Mouse (Mus musculus) limb, embryonic 11.5 days (tissue): ENCODE data around the gene Fscn1. TPM values are rescaled to one million over a fixed set of nuclear protein-coding genes. Genes with fewer than 3 reads are reported as not detected.

Experiments used
- ATAC-seq: fragments of 200-750 bp; cut with Nextera tagmentation; 2 replicates; pipeline ENCODE4 v1.8.0; 2017; ENCODE audit warnings: low read depth; ENCODE audit not compliant: insufficient number of reproducible peaks, low FRiP score, low TSS enrichment
- DNase-seq: peaks from one replicate; pipeline ENCODE4 v3.0.0-alpha.2; 2015; ENCODE audit warnings: low spot score
- H3K27ac ChIP-seq: fragments of 300-500 bp; sonication (generic); replicated peaks from 2 replicates; pipeline ENCODE4 v1.5.1; 2014; ENCODE audit warnings: low read depth, mild to moderate bottlenecking, low read length
- H3K27me3 ChIP-seq: fragments of 300-500 bp; sonication (generic); 2 replicates; pipeline ENCODE4 v1.6.1; 2014; ENCODE audit warnings: mild to moderate bottlenecking, low read length, mixed read lengths; ENCODE audit not compliant: control insufficient read depth, insufficient read depth
- H3K36me3 ChIP-seq: fragments of 300-500 bp; sonication (generic); 2 replicates; pipeline ENCODE4 v1.6.1; 2014; ENCODE audit warnings: mild to moderate bottlenecking, low read length, moderate library complexity, mixed read lengths; ENCODE audit not compliant: control insufficient read depth, insufficient read depth
- H3K4me1 ChIP-seq: fragments of 300-500 bp; sonication (generic); 2 replicates; pipeline ENCODE4 v1.6.1; 2014; ENCODE audit warnings: low read length, mixed read lengths; ENCODE audit not compliant: control insufficient read depth, insufficient read depth
- H3K4me2 ChIP-seq: fragments of 300-500 bp; sonication (generic); 2 replicates; pipeline ENCODE4 v1.6.1; 2014; ENCODE audit warnings: low read depth, mild to moderate bottlenecking, moderate library complexity; ENCODE audit not compliant: severe bottlenecking
- H3K4me3 ChIP-seq: fragments of 300-500 bp; sonication (generic); 2 replicates; pipeline ENCODE4 v1.5.1; 2014; ENCODE audit warnings: low read depth, low read length
- H3K9ac ChIP-seq: fragments of 300-500 bp; sonication (generic); 2 replicates; pipeline ENCODE4 v1.6.1; 2014; ENCODE audit warnings: mild to moderate bottlenecking, low read length
- H3K9me3 ChIP-seq: fragments of 300-500 bp; sonication (generic); 2 replicates; pipeline ENCODE4 v1.6.1; 2016; ENCODE audit warnings: low read length; ENCODE audit not compliant: control insufficient read depth
- WGBS: fragments of 180-500 bp; shearing (Covaris S2); extraction: QIAGEN DNeasy Blood & Tissue Kit; methylation state at CpG from one replicate; pipeline ENCODE4 v1.1.7; 2014; 5-methylcytosine and 5-hydroxymethylcytosine counted together
- polyA plus RNA-seq: library from polyadenylated mRNA; unstranded; fragments of >200 nt; fragmentation: Nextera tagmentation; extraction: Ambion mirVana; gene quantifications from 2 replicates; pipeline ENCODE4 v1.2.1, GENCODE M21; 2014

Gene Fscn1
- polyA plus RNA-seq, 1 experiment from 2014 or later, result 678 TPM

DNA sequence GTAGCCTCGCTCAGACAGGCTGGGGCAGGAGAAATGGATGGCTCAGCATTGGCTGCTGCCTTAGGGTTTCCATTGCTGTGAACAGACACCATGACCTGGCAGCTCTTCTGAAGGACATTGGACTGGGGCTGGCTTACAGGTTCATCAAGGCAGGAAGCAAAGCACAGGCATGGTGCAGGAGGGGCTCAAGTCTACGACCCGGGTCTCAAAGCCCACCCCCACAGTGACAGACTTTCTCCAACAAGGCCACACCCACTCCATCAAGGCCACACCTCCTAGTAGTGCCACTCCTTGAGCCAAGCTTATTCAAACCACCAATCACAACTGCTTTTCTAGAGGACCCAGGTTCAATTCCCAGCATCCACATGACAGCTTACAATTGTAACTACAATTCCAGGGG lies 13.8 kb downstream of the Fscn1 start:
- Histone ChIP-seq H3K4me3 (no peak overlapping the region), H3K4me1 (0 out of 2 replicates have a peak, but pooled peaks cover 3% of the 10 kb centered on the region), H3K36me3 (peaks cover 38% of the 10 kb centered on the region), H3K27me3 (no peaks in the 10 kb centered on the region), H3K27ac (no peak overlapping the region), H3K4me2 (no peak overlapping the region), H3K9me3 (no peaks in the 10 kb centered on the region), H3K9ac (no peak overlapping the region)
- DNase-seq (peak; percentile 48), ATAC-seq (peak; percentile 44; the same call in 1 of the 2 replicates)
- 32% methylated on average over 3 of the region's 3 CpGs for WGBS

DNA sequence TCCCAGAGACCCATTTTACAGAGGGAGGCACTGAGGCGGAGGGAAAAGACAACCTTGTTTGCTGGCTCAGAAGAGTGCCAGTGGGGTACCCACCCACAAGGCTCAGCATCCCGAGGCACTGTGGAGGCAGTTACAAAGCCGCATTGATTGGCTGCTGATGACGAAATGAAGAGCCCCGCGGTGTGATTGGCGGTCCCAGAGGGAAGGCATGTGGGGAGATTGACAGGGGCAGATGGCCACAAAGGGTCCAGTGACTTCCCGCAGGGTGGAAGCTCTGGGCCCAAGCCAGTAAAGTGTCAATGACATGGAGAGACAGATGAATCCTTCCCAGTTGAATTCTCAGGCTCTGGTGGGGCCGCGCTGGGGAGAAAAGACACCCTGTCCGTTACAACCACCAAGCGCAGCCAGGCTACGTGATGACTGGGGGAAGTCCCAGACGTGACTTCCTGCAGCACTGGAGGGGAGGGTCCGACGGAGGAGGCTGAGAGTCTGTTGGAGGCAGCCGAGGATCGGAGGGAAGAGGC lies 14.5 kb downstream of the Fscn1 start:
- ATAC-seq (peak; percentile 29), DNase-seq (peak; percentile 56)
- H3K4me2 ChIP-seq, result no peak overlapping the region
- H3K27me3 ChIP-seq, result no peaks in the 10 kb centered on the region
- 0 out of 2 replicates have a peak overlapping the region, but pooled peaks have one; percentile 36 for H3K27ac ChIP-seq
- WGBS, result 23% methylated on average over 18 of the region's 18 CpGs
- no peak overlapping the region for H3K4me3 ChIP-seq
- no peak overlapping the region for H3K9ac ChIP-seq
- H3K4me1 ChIP-seq, result 0 out of 2 replicates have a peak, but pooled peaks cover 3% of the 10 kb centered on the region
- H3K9me3 ChIP-seq, result no peaks in the 10 kb centered on the region
- H3K36me3 ChIP-seq, result peaks cover 35% of the 10 kb centered on the region

- Histone ChIP-seq H3K9me3 (no peaks in the 10 kb centered on the region), H3K9ac (no peak overlapping the region), H3K36me3 (peaks cover 17% of the 10 kb centered on the region), H3K27ac (no peak overlapping the region), H3K4me1 (0 out of 2 replicates have a peak, but pooled peaks cover 3% of the 10 kb centered on the region), H3K4me3 (no peak overlapping the region), H3K27me3 (no peaks in the 10 kb centered on the region), H3K4me2 (no peak overlapping the region)
- no peak for ATAC-seq
- WGBS, result 76% methylated on average over 5 of the region's 5 CpGs
- no peak for DNase-seq
Measured at GRCm38 (mm10) chr5:142976516-142976915, 16.4 kb downstream of the Fscn1 start.

- no peak overlapping the region for H3K27ac ChIP-seq
- WGBS, result 79% methylated on average over 16 of the region's 16 CpGs
- ATAC-seq (no peak), DNase-seq (no peak)
- no peak overlapping the region for H3K4me3 ChIP-seq
- H3K9ac ChIP-seq, result no peak overlapping the region
- H3K9me3 ChIP-seq, result no peaks in the 10 kb centered on the region
- H3K27me3 ChIP-seq, result no peaks in the 10 kb centered on the region
- H3K4me1 ChIP-seq, result no peaks in the 10 kb centered on the region
- H3K36me3 ChIP-seq, result no peaks in the 10 kb centered on the region
- no peak overlapping the region for H3K4me2 ChIP-seq
Measured at GRCm38 (mm10) chr5:142982046-142982801, 22.1 kb downstream of the Fscn1 start.

DNA sequence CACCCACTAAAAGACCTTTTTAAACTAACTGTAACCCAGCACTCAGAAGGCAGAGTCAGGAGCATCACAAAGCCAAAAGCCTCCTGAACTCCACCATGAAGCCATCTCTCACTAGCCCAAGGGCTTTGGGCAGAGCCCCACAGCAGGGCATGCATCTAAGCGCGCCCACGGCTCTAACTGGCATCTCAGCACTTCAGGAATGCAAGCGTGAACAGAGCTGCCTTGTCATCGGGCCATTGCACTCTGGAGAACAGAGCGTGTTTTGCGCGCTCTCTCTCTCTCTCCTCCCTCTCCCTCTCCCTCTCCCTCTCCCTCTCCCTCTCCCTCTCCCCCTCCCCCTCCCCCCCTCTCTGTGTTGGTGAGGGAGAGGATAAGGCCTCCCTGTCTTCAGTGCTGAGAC lies 23.0 kb downstream of the Fscn1 start:
- no peaks in the 10 kb centered on the region for H3K36me3 ChIP-seq
- H3K9ac ChIP-seq, result no peak overlapping the region
- no peak overlapping the region for H3K4me2 ChIP-seq
- no peak overlapping the region for H3K27ac ChIP-seq
- no peak for DNase-seq
- H3K4me3 ChIP-seq, result no peak overlapping the region
- H3K27me3 ChIP-seq, result no peaks in the 10 kb centered on the region
- no peak for ATAC-seq
- no peaks in the 10 kb centered on the region for H3K4me1 ChIP-seq
- 85% methylated on average over 8 of the region's 8 CpGs for WGBS
- no peaks in the 10 kb centered on the region for H3K9me3 ChIP-seq

DNA sequence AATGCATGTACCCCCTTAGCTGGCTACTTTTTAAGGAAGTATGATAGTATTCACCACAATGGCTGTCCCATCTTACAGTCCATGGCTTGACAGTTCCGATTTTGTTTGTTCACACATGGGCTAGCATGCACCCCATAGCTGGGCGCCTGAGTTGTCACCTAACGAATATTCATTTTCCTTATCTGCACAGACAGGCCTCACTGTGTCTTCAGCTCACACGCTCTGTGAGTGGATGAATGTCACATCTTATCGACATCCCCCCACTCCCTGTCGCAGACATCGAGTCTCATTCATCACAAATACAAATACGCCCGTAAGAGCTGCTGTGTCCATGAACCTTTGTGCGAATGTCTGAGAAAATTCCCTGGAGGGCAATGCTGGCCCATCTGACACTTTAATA lies 24.1 kb downstream of the Fscn1 start:
- Histone ChIP-seq H3K4me2 (no peak overlapping the region), H3K4me3 (no peak overlapping the region), H3K9ac (no peak overlapping the region), H3K9me3 (no peaks in the 10 kb centered on the region), H3K27me3 (no peaks in the 10 kb centered on the region), H3K36me3 (no peaks in the 10 kb centered on the region), H3K4me1 (no peaks in the 10 kb centered on the region), H3K27ac (no peak overlapping the region)
- ATAC-seq (no peak), DNase-seq (no peak)
- 91% methylated on average over 10 of the region's 10 CpGs for WGBS

DNA sequence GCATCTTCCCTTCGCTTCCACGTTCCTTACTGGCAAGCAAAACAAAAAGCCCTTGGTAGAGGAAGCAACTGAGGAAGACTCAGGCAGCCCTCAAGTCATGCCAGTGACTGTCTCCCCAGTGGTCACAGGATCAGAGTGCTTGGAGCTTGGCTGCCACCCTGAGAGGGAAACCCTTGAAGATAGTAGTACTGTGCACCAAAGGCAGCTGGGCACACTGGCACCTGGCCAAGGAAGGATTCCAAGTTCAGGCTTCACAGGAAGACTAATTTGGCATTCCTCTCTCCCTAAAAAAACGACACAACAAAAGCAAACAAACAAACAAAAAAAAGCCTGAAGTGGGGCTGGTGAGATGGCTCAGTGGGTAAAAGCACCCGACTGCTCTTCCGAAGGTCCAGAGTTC lies 28.4 kb downstream of the Fscn1 start:
- Histone ChIP-seq H3K9ac (no peak overlapping the region), H3K4me1 (no peaks in the 10 kb centered on the region), H3K9me3 (no peaks in the 10 kb centered on the region), H3K4me3 (no peak overlapping the region), H3K27ac (no peak overlapping the region), H3K27me3 (no peaks in the 10 kb centered on the region), H3K36me3 (peaks cover 12% of the 10 kb centered on the region), H3K4me2 (no peak overlapping the region)
- ATAC-seq (no peak), DNase-seq (no peak)
- 93% methylated on average over 5 of the region's 5 CpGs for WGBS

- H3K9ac ChIP-seq, result no peak overlapping the region
- 77% methylated on average over 3 of the region's 3 CpGs for WGBS
- peaks cover 12% of the 10 kb centered on the region for H3K36me3 ChIP-seq
- ATAC-seq, result no peak
- no peak overlapping the region for H3K27ac ChIP-seq
- no peak overlapping the region for H3K4me2 ChIP-seq
- no peaks in the 10 kb centered on the region for H3K4me1 ChIP-seq
- no peaks in the 10 kb centered on the region for H3K27me3 ChIP-seq
- H3K4me3 ChIP-seq, result no peak overlapping the region
- no peaks in the 10 kb centered on the region for H3K9me3 ChIP-seq
- DNase-seq, result no peak
Measured at GRCm38 (mm10) chr5:142989167-142989566, 29.0 kb downstream of the Fscn1 start.
